Mouse (Mus musculus) spleen, embryonic (tissue): Measurements from ENCODE around the gene Kcnrg.
"Not testable (repeated sequence)": the region's sequence is repeated elsewhere in the genome, so short reads cannot be mapped to it uniquely, and the experiment has no call there.

Source experiments
- CTCF ChIA-PET: fragments of 350-600 bp; sonication (Branson Sonifier 250); formaldehyde crosslinking; loops from one replicate; lab custom pipeline; 2022; lab: Charles Lee

Kcnrg gene

GRCm38 (mm10) chr14:61607157-61607556, at the start of gene Kcnrg:
Gene Kcnrg (plus strand): TSS chr14:61607457.
- CTCF ChIA-PET, result interaction anchor here (0.5 kb wide), 1 partner anchor 646 kb away, joined by 3 read pairs; no protein-coding TSS in a partner anchor

- CTCF ChIA-PET, result no interaction called here
Observed at GRCm38 (mm10) chr14:61558901-61559300, 48.4 kb upstream of the Kcnrg start.

GRCm38 (mm10) chr14:61559856-61560255, 47.4 kb upstream of the Kcnrg start:
- CTCF ChIA-PET, result no interaction called here

- CTCF ChIA-PET, result interaction anchor here (0.6 kb wide), 2 partner anchors 11 to 165 kb away, joined by 3 to 4 read pairs; no protein-coding TSS in a partner anchor
Observed at GRCm38 (mm10) chr14:61566211-61566610, 41.0 kb upstream of the Kcnrg start.

GRCm38 (mm10) chr14:61569344-61569743, 37.9 kb upstream of the Kcnrg start:
- CTCF ChIA-PET, result interaction anchor here (0.6 kb wide), 2 partner anchors 376 to 663 kb away, joined by 3 to 13 read pairs; no protein-coding TSS in a partner anchor

- CTCF ChIA-PET, result interaction anchor here (0.7 to 1.4 kb wide), 2 partner anchors 471 to 474 kb away, joined by 4 read pairs; no protein-coding TSS in a partner anchor
Observed at GRCm38 (mm10) chr14:61571366-61571765, 35.9 kb upstream of the Kcnrg start.

- CTCF ChIA-PET, result interaction anchor here (1.4 kb wide), 1 partner anchor 470 kb away, joined by 4 read pairs; no protein-coding TSS in a partner anchor
Observed at GRCm38 (mm10) chr14:61572131-61572530, 35.1 kb upstream of the Kcnrg start.

- CTCF ChIA-PET, result no interaction called here
Observed at GRCm38 (mm10) chr14:61575066-61575465, 32.2 kb upstream of the Kcnrg start.

GRCm38 (mm10) chr14:61575941-61576340, 31.3 kb upstream of the Kcnrg start:
- CTCF ChIA-PET, result interaction anchor here (0.5 kb wide), 1 partner anchor 469 kb away, joined by 3 read pairs; no protein-coding TSS in a partner anchor

GRCm38 (mm10) chr14:61589288-61590065, 17.8 kb upstream of the Kcnrg start:
- CTCF ChIA-PET, result interaction anchor here (1.1 kb wide), 1 partner anchor 20 kb away, joined by 5 read pairs; no protein-coding TSS in a partner anchor

- CTCF ChIA-PET, result no interaction called here
Observed at GRCm38 (mm10) chr14:61596719-61597426, 10.4 kb upstream of the Kcnrg start.

GRCm38 (mm10) chr14:61597968-61598367, 9.3 kb upstream of the Kcnrg start, which contains the start of gene Trim13:
Gene Trim13 (plus strand): TSS chr14:61598247.
- CTCF ChIA-PET, result no interaction called here

GRCm38 (mm10) chr14:61599057-61599806, 8.0 kb upstream of the Kcnrg start:
- CTCF ChIA-PET, result no interaction called here

GRCm38 (mm10) chr14:61601348-61601747, 5.9 kb upstream of the Kcnrg start:
- CTCF ChIA-PET, result no interaction called here

- CTCF ChIA-PET, result no interaction called here
Observed at GRCm38 (mm10) chr14:61603069-61603755, 4.0 kb upstream of the Kcnrg start.

GRCm38 (mm10) chr14:61604081-61604480, 3.2 kb upstream of the Kcnrg start:
- CTCF ChIA-PET, result interaction anchor here (0.7 kb wide), 1 partner anchor 13 kb away, joined by 3 read pairs; no protein-coding TSS in a partner anchor

- CTCF ChIA-PET, result not testable (repeated sequence)
Observed at GRCm38 (mm10) chr14:61606088-61606487, 1.2 kb upstream of the Kcnrg start.

GRCm38 (mm10) chr14:61611766-61612165, 4.5 kb downstream of the Kcnrg start:
- CTCF ChIA-PET, result no interaction called here

GRCm38 (mm10) chr14:61613319-61613718, 6.1 kb downstream of the Kcnrg start:
- CTCF ChIA-PET, result no interaction called here

GRCm38 (mm10) chr14:61620371-61620770, 13.1 kb downstream of the Kcnrg start:
- CTCF ChIA-PET, result no interaction called here

GRCm38 (mm10) chr14:61635969-61636368, 28.7 kb downstream of the Kcnrg start:
- CTCF ChIA-PET, result interaction anchor here (0.6 kb wide), 2 partner anchors 52 to 227 kb away, joined by 4 to 10 read pairs; no protein-coding TSS in a partner anchor
